Mouse (Mus musculus) 3T3-L1 (cell line): ENCODE measurements around the gene Lct.
"Not testable (repeated sequence)": the region's sequence is repeated elsewhere in the genome, so short reads cannot be mapped to it uniquely, and the experiment has no call there.

ENCODE experiments used
- DNase-seq: peaks from one replicate; pipeline ENCODE4 v3.0.0-alpha.2; 2015; ENCODE audit warnings: low read depth, low spot score

Gene Lct

DNA sequence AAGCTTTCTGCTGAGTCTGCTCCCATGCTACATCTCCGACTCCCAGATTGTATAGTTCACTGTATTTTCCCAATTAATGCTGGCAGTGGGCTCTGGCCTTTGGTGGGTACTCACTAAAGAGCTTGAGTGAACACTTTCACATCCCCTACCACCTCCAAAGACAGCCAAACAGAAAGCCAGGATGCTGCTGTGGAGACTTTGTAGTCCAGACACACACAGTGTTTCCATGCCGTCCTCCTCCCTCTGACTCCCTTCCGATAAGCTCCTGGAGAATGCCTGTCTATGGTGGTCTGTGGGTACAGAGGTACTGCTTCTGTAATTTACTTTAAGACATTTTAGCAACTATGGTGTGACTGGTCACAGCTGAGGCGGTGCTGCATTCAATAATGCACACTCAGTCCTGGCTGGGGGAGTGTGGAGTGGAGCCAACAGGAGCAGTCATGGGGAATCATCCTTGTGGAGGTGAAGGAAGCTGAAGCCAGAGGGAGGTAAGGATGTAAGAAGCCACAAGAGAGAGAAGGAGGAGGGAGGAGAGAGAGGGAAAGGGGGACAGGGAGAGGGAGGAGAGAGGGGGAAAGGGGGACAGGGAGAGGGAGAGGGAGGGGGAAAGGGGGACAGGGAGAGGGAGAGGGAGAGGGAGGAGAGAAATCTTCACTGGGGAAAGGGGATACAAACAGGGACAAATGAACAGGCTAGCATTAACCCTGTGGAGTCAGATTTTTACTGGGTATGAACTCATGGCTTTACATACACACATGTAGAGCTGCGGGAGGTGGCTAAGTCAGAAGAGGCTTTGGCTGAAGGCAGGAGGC is 32.2 kb downstream of the Lct start:
- DNase-seq: no peak

DNA sequence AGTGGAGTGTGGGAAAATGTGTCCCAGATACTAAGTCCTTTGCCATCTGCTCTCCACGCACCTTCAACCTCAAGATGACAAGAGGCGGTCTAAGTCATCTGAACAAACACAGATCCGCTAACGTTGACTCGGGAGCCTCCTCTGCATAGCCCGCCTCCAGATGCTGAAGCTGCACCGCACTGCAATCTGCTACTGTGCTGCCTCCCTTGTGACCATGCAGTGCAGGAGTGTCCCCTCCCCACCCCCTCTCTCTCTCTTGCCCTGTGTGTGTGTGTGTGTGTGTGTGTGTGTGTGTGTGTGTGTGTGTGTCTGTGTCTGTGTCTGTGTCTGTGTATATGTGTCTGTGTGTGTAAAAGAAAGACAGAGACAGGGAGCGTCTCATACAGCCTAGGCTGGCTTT is 32.8 kb downstream of the Lct start:
- DNase-seq: no peak

DNA sequence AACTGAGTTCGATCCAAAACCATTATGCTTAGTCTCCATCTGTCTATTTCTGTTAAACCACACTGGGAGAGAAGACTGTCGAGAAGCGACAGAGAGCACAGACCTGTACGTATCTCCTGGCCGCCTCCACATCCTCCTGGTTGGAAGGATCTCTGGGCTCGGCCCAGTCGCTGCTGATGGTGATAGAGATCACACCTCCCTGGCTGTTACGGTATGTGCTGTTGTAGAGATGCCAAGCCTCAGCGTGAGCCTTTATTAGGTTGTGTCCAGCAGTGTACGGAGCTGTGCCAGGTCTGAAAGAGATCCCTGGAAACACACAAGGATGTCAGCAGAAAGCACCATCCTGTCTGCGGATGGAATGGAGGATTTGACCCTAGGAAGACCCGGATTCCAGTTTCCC is 34.6 kb downstream of the Lct start:
- DNase-seq: no peak

DNA sequence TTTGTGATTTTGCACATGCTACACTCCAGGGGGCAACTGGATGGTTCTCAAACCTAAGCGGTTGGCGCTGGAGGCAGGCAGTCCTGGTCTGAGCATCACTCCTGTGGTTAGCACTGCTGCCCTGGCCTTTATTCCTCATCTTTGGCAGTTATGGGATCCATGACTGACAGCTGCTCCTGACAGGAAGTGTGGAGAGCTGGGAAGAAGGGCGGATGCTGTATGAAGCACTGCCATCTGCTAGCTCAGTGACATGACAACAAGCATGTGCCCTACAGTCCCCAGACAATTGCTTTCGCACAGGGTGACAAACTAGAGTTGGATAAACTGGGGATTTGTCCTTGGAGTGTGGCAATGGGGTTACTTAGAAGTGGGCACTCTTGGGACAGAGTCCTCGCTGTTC is 37.8 kb downstream of the Lct start:
- DNase-seq: no peak

DNA sequence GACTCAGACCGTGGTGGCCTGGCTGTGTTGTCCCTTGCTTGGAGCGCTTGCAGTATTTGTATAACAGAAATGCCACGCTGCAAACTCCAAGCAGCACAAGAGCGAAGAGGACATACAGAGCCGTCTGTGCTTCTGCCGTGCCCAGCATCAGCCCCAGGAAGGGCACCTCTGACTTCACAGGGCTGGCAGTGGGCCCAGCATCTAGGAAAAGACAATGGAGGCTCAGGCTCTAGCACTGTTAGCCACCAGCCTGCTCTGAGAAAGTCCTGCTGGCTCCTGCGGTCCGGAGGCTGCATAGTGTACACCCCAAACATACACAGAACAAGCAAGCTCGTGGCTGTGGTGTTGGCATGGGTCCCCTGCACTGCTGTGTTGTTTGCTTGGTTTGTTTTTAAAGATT is 43.0 kb downstream of the Lct start:
- no peak for DNase-seq

DNA sequence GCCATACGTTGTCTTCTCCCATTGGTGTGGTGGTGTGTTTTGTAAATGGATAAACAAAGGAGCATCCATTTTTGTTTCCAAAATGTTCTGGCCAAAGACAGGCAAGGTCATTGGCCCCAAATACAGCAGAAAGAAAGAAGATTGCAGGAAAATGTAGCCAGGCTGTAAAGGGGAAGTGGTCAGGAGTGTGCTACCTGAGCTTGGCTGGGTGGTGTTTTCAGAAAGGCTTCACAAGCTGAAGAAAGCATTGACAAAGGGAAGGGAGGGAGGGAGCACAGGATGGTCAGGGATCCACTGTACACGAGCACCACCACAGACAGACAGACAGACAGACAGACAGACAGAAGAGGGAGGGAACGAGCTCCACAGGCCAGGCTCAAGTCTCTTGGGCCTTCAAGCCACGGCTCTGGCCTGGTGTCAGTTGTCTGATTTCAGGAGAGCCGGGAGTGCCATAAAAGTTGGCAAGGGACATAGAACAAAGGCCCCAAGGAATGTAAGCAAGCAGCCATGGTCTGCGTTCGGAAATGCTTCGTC is 43.9 kb downstream of the Lct start:
- DNase-seq: no peak

DNA sequence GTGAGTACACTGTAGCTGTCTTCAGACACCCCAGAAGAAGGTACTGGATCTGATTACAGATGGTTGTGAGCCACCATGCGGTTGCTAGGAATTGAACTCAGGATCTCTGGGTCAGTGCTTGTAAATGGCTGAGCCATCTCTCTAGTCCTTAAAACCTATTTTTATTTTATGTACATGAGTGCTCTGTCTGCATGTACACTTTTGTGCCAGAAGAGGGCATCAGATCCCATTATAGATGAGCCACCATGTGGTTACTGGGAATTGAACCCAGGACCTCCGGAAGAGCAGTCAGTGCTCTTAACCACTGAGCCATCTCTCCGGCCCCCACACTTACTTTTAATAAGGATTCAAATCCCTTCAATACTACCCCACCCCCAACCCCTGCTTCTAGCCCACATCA is 45.2 kb downstream of the Lct start:
- no peak for DNase-seq

DNA sequence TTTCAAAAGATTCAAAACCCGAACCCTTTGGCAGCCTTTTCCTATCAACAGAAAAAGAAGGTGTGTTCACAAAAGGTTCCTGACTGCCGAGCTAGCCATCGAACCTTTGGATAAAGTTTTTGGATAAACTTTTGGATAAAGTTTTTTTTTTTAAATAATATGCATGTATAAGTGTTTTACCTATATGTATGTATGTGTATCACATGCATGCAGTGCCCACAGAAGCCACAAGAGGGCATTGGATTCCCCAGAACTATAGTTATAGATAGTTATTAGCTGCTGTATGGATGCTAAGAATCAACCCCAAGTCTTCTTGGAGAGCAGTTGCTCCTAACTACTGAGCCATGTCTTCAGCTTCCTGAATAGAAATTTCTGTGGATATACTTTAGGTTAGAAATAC is 46.4 kb downstream of the Lct start:
- DNase-seq: peak; percentile 35

DNA sequence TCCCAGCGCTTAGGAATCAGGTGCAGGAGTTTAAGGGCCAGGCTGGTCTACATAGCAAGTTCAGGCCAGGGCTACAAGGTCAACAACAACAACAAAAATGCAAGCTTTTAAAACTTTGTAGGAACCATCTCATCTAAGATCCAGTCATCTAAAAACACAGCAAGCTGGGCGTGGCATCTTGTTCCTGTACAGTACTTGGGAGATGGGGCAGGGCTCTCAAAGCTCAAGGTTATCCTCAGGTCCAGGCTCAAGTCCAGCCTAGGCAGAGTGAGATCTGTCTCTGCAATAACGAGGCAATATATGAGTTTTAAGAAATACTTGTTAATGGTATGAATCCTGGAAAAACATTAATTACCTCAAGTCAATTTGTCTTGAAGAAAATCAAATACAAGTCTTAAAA is 49.6 kb downstream of the Lct start:
- DNase-seq: no peak

DNA sequence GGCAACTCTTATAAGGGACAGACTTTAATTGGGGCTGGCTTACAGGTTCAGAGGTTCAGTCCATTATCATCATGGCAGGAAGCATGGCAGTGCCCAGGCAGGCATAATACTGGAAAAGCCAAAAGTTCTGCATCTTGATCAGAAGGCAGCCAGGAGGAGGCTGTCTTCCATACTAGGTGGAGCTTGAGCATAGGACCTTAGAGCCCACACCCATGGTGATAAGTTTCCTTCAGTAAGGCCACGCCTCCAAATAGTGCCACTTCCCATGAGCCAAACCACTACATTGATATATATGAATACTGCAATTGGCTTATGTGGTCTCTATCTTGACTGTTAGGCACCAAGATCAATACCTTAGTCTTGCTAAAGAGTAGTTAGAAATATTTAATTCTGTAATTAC is 52.2 kb downstream of the Lct start:
- no peak for DNase-seq

DNA sequence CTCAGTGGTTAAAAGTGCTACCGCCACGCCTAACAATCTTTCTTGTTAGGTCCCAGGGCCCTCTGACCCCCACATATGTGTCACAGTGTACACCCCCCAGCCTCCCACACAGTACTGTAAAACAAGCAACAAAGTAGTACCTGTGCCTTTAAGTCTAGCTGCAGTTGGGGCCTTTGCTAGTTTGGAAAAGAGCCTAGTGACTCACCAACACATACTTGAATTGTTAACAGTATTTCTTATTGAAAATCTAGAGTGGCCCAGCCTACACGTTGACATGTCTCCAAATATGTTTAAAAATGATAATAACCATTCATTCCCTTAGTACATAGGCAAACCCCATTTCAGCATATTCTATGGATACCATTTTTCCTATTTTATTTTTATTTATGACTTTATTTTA is 57.4 kb downstream of the Lct start:
- DNase-seq: peak; percentile 69

DNA sequence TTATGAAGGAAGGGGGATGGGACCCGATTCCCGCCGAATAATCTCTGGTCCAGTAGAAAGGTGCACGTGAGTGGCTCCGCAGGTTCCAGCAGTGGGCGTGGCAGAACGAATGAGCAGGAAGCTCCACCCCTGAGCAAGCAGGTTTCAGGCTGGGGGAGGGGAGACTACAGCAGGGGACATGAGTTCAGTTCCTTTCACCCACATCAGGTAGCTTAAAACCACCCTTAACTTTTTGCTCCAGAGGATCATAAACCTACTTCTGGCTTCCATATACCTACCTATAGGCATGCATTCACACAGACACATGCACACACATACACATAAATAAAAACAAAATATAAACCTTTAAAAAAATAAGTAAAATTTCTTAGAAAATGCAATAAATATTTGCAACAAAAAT is 61.1 kb downstream of the Lct start:
- not testable (repeated sequence) for DNase-seq

DNA sequence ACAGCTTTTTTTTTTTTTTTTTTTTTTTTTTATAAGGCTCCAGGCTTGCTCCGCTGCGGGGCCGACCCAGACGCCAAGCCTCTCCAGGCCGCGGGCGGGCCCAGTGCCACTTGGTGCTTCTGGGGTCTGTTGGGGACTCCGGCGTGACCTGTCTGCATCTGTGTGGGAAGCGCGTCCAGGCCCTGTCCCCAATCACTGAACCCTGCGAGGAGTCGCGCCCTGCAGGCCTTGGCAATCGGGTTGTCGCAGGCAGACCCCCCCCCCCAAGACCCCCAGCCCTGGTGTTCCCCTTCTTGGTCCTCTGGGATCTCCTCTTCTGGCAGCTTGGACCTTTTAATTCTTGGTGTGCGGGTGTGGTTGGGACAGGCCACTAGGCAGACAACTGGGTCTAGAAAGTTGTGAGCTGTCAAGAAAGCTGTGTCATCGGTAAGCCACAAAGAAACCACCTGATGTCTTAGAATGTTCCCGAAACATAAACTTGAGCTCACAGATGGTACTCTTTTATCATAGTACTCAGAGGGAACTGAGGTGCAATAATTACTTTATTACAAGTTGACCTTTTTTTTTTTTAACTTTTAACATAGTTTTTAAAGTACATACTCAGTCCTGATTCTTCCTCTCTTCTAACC is 83.3 kb downstream of the Lct start:
- peak; percentile 58 for DNase-seq

DNA sequence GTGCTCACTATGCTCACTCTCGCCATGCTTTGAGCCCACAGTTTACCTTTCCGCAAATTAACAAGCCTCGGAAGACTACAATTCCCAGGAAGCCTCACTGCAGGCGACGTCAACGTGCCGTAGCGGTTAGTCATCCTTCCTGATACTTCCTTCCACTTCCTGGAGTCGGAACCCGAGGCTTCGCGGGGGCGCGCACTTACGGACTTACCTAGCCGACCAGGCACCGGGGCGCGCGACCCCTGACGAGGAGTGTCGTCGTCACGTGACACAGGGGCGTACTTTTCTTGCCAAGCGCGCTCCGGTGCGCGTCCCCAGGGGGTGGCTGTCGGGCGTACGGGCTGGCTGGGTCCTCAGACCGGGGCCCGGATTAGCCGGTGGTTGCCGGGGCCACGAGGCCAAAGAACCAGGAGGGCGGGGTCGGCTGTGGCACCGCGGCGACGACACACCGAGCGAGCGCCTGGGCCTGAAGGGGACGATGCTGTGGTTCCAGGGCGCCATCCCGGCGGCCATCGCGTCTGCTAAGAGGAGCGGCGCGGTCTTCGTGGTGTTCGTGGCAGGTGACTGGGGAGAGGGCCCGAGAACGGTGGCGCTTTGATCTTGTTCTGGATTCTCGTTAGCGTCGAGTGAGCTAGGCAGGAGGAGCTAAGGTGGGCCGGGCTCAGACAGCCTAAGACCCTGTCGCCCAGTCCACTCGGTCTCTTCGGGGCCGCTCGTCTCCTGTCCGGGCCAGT is 84.0 kb downstream of the Lct start:
- peak; percentile 99 for DNase-seq

DNA sequence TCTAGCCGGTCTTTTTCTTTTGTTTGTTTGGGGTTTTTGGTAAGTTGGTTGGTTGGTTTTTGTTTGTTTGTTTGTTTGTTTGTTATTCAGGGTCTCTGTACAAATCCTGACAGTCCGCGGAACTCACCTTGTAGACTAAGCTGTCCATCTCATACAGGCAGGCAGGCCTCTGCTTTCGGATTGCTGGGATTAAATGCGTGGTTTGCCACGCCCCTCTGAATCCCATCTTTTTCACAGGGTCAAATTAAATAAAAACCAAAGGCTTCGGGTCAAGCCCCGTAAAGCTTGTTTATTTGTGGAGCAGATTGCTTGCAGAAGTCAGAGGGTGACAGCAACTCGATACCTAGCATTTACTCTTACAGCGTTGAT is 84.5 kb downstream of the Lct start, which contains the start of gene Ubxn4:
Gene Ubxn4 (plus strand): TSS at position 338 of the 369 bp plus-strand sequence.
- DNase-seq: no peak

DNA sequence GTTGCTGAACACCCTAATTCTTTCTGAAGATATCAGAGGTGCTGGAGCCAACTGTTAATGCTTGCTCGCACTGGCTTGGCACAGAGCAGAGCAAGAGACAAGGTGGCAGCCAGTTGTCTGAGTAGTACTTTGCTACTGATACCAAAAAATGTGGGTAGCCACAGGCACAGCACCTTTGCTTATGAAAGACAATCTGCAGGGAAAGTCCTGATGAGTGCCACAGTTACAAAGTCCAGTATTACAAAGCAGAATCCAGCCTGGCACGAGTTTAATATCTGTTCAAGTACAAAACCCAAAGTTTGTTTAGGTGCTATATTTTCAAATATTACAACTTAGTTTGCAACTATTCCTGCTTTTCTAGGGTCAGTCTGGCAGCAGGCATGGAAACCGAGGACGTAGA is 92.9 kb downstream of the Lct start:
- no peak for DNase-seq
